Mouse (Mus musculus): Measurements from ENCODE around the gene Mmadhc. TPM values are rescaled to one million over a fixed set of nuclear protein-coding genes. Genes with fewer than 3 reads are reported as not detected.

The Mmadhc gene
- polyA plus RNA-seq (2015; fragmentation: Nextera tagmentation; extraction: Ambion mirVana): 133 and 138 TPM in 2 replicates

- Histone ChIP-seq H3K27ac (ENCODE audit: low read depth, low read length) (peak within 1 kb of the TSS; percentile 86), H3K4me3 (ENCODE audit: low read length) (peak within 1 kb of the TSS; percentile 92), H3K9ac (ENCODE audit: low read depth, low read length) (peak within 1 kb of the TSS; percentile 88), H3K36me3 (ENCODE audit: control insufficient read depth, insufficient read depth, low read length) (no peaks in the 10 kb centered on the region), H3K27me3 (replicated peaks; ENCODE audit: control insufficient read depth, insufficient read depth, low read length) (no peaks in the 10 kb centered on the region), H3K4me1 (ENCODE audit: control insufficient read depth, insufficient read depth, low read depth, low read length) (peaks cover 19% of the 10 kb centered on the region), H3K9me3 (ENCODE audit: control insufficient read depth, low read length) (no peaks in the 10 kb centered on the region), H3K4me2 (ENCODE audit: low read length) (peak within 1 kb of the TSS; percentile 71)
- peak; percentile 98 for ATAC-seq
- WGBS: under 1% methylated on average over 46 of the region's 58 CpGs
These were observed at the start of gene Mmadhc for GRCm38 (mm10) chr2:50296109-50296986. Mmadhc (minus strand) TSS chr2:50296801.

GRCm38 (mm10) chr2:50343598-50343997 is 47.0 kb upstream of the Mmadhc start:
- H3K9ac ChIP-seq (ENCODE audit: low read depth, low read length): no peak overlapping the region
- H3K4me3 ChIP-seq (ENCODE audit: low read length): no peak overlapping the region
- 87% methylated on average over 8 of the region's 8 CpGs for WGBS
- no peak overlapping the region for H3K27ac ChIP-seq (ENCODE audit: low read depth, low read length)
- no peaks in the 10 kb centered on the region for H3K9me3 ChIP-seq (ENCODE audit: control insufficient read depth, low read length)
- no peak for ATAC-seq
- H3K4me1 ChIP-seq (ENCODE audit: control insufficient read depth, insufficient read depth, low read depth, low read length): no peaks in the 10 kb centered on the region
- H3K4me2 ChIP-seq (ENCODE audit: low read length): no peak overlapping the region
- no peaks in the 10 kb centered on the region for H3K36me3 ChIP-seq (ENCODE audit: control insufficient read depth, insufficient read depth, low read length)
- no peaks in the 10 kb centered on the region for H3K27me3 ChIP-seq (replicated peaks; ENCODE audit: control insufficient read depth, insufficient read depth, low read length)

- Histone ChIP-seq H3K9ac (ENCODE audit: low read depth, low read length) (no peak overlapping the region), H3K4me3 (ENCODE audit: low read length) (no peak overlapping the region), H3K4me1 (ENCODE audit: control insufficient read depth, insufficient read depth, low read depth, low read length) (no peaks in the 10 kb centered on the region), H3K27me3 (replicated peaks; ENCODE audit: control insufficient read depth, insufficient read depth, low read length) (no peaks in the 10 kb centered on the region), H3K4me2 (ENCODE audit: low read length) (no peak overlapping the region), H3K36me3 (ENCODE audit: control insufficient read depth, insufficient read depth, low read length) (no peaks in the 10 kb centered on the region), H3K27ac (ENCODE audit: low read depth, low read length) (no peak overlapping the region), H3K9me3 (ENCODE audit: control insufficient read depth, low read length) (no peaks in the 10 kb centered on the region)
- ATAC-seq: no peak
- 82% methylated on average over 3 of the region's 3 CpGs for WGBS
These were observed 42.5 kb upstream of the Mmadhc start for GRCm38 (mm10) chr2:50339061-50339460.

DNA sequence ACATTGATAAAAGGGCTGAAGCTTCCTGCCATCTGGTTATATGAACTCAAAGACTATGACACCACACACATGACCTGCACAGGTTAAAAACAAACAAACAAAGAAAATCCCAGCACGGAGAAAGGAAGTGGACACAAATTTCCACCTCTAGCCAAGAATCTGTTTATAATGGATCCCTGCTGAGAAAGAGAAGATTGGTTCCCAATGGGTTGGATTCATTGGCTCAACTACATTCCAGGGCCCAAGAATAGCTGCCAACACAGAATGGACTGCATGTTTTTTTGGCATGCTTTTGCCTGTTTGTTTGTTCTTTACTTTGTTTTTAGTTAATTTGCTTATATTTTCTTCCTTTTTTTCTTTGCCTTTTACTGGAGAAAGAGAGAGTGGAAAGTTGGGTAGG is 41.0 kb upstream of the Mmadhc start:
- no peak overlapping the region for H3K27ac ChIP-seq (ENCODE audit: low read depth, low read length)
- no peaks in the 10 kb centered on the region for H3K27me3 ChIP-seq (replicated peaks; ENCODE audit: control insufficient read depth, insufficient read depth, low read length)
- no peak overlapping the region for H3K4me3 ChIP-seq (ENCODE audit: low read length)
- H3K4me1 ChIP-seq (ENCODE audit: control insufficient read depth, insufficient read depth, low read depth, low read length): no peaks in the 10 kb centered on the region
- no peaks in the 10 kb centered on the region for H3K36me3 ChIP-seq (ENCODE audit: control insufficient read depth, insufficient read depth, low read length)
- no peaks in the 10 kb centered on the region for H3K9me3 ChIP-seq (ENCODE audit: control insufficient read depth, low read length)
- ATAC-seq: no peak
- H3K4me2 ChIP-seq (ENCODE audit: low read length): no peak overlapping the region
- H3K9ac ChIP-seq (ENCODE audit: low read depth, low read length): no peak overlapping the region
- WGBS: 48% methylated on average over 1 of the region's 1 CpGs

GRCm38 (mm10) chr2:50331716-50332270 is 35.2 kb upstream of the Mmadhc start:
- H3K9me3 ChIP-seq (ENCODE audit: control insufficient read depth, low read length): no peaks in the 10 kb centered on the region
- no peaks in the 10 kb centered on the region for H3K36me3 ChIP-seq (ENCODE audit: control insufficient read depth, insufficient read depth, low read length)
- WGBS: 32% methylated on average over 5 of the region's 5 CpGs
- H3K27ac ChIP-seq (ENCODE audit: low read depth, low read length): no peak overlapping the region
- no peaks in the 10 kb centered on the region for H3K27me3 ChIP-seq (replicated peaks; ENCODE audit: control insufficient read depth, insufficient read depth, low read length)
- no peak overlapping the region for H3K4me3 ChIP-seq (ENCODE audit: low read length)
- no peak overlapping the region for H3K4me2 ChIP-seq (ENCODE audit: low read length)
- no peak for ATAC-seq
- H3K4me1 ChIP-seq (ENCODE audit: control insufficient read depth, insufficient read depth, low read depth, low read length): no peaks in the 10 kb centered on the region
- no peak overlapping the region for H3K9ac ChIP-seq (ENCODE audit: low read depth, low read length)

GRCm38 (mm10) chr2:50328181-50328580 is 31.6 kb upstream of the Mmadhc start:
- Histone ChIP-seq H3K36me3 (ENCODE audit: control insufficient read depth, insufficient read depth, low read length) (no peaks in the 10 kb centered on the region), H3K9me3 (ENCODE audit: control insufficient read depth, low read length) (no peaks in the 10 kb centered on the region), H3K27me3 (replicated peaks; ENCODE audit: control insufficient read depth, insufficient read depth, low read length) (no peaks in the 10 kb centered on the region), H3K4me1 (ENCODE audit: control insufficient read depth, insufficient read depth, low read depth, low read length) (no peaks in the 10 kb centered on the region), H3K9ac (ENCODE audit: low read depth, low read length) (no peak overlapping the region), H3K4me2 (ENCODE audit: low read length) (no peak overlapping the region), H3K4me3 (ENCODE audit: low read length) (no peak overlapping the region), H3K27ac (ENCODE audit: low read depth, low read length) (no peak overlapping the region)
- ATAC-seq: no peak
- WGBS: 88% methylated on average over 4 of the region's 4 CpGs

DNA sequence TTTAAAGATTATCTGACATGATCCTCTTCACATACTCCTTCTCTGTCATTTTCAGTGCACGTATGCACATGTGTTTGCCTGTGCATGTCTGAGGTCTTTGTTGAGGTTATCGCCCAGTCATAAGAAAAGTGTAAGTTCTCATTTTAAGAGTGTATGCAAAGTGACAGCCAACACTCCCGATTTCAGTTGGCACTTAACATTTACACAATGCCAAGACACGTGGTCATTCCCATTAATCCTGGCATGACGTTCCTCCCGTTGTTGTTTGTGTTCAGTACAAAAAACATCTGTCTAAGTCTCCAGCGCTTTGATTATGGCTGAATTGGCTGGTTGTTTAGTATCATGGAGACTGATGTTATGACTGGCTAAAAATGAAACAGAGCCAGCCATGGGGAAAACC is 28.2 kb upstream of the Mmadhc start:
- Histone ChIP-seq H3K9me3 (ENCODE audit: control insufficient read depth, low read length) (no peaks in the 10 kb centered on the region), H3K27ac (ENCODE audit: low read depth, low read length) (no peak overlapping the region), H3K4me2 (ENCODE audit: low read length) (no peak overlapping the region), H3K27me3 (replicated peaks; ENCODE audit: control insufficient read depth, insufficient read depth, low read length) (no peaks in the 10 kb centered on the region), H3K4me1 (ENCODE audit: control insufficient read depth, insufficient read depth, low read depth, low read length) (no peaks in the 10 kb centered on the region), H3K9ac (ENCODE audit: low read depth, low read length) (no peak overlapping the region), H3K4me3 (ENCODE audit: low read length) (no peak overlapping the region), H3K36me3 (ENCODE audit: control insufficient read depth, insufficient read depth, low read length) (no peaks in the 10 kb centered on the region)
- no peak for ATAC-seq
- 77% methylated on average over 7 of the region's 7 CpGs for WGBS

GRCm38 (mm10) chr2:50306663-50307320 is 10.2 kb upstream of the Mmadhc start:
- ATAC-seq: peak; percentile 91
- H3K4me1 ChIP-seq (ENCODE audit: control insufficient read depth, insufficient read depth, low read depth, low read length): peaks cover 2% of the 10 kb centered on the region
- H3K9me3 ChIP-seq (ENCODE audit: control insufficient read depth, low read length): no peaks in the 10 kb centered on the region
- H3K36me3 ChIP-seq (ENCODE audit: control insufficient read depth, insufficient read depth, low read length): no peaks in the 10 kb centered on the region
- H3K27ac ChIP-seq (ENCODE audit: low read depth, low read length): no peak overlapping the region
- 37% methylated on average over 9 of the region's 9 CpGs for WGBS
- no peak overlapping the region for H3K4me3 ChIP-seq (ENCODE audit: low read length)
- peak overlapping the region; percentile 19 for H3K4me2 ChIP-seq (ENCODE audit: low read length)
- no peak overlapping the region for H3K9ac ChIP-seq (ENCODE audit: low read depth, low read length)
- H3K27me3 ChIP-seq (replicated peaks; ENCODE audit: control insufficient read depth, insufficient read depth, low read length): no peaks in the 10 kb centered on the region
